Mouse (Mus musculus): ENCODE results near the gene Zfp652. TPM values are rescaled to one million over a fixed set of nuclear protein-coding genes. Genes with fewer than 3 reads are reported as not detected.

The Zfp652 gene
- total and polyA plus RNA-seq, 3 experiments, result 3.0 to 9.8 (median 6.2) TPM

GRCm38 (mm10) chr11:95805527-95805926 lies 93.1 kb downstream of the Zfp652 start (continued):
- TF ChIP-seq ELF1 (IDR thresholded peaks at IDR 0.05; ENCODE audit: low read depth, low read length) (no peak), MAX (IDR thresholded peaks at IDR 0.05; ENCODE audit: low read length) (no peak), EP300 (IDR thresholded peaks at IDR 0.05; ENCODE audit: low read length) (no peak), USF1 (IDR thresholded peaks at IDR 0.05; ENCODE audit: low read depth, low read length) (no peak)

GRCm38 (mm10) chr11:95807884-95808283 lies 95.4 kb downstream of the Zfp652 start:
- no peaks in the 10 kb centered on the region for H3K36me3 ChIP-seq (replicated peaks in 1 of 2; ENCODE audit: control insufficient read depth in 1 of 2, insufficient read depth in 1 of 2, low read length in 1 of 2)
- H3K27ac ChIP-seq (ENCODE audit: insufficient read depth, low read depth), result no peak overlapping the region
- no peaks in the 10 kb centered on the region for H3K79me2 ChIP-seq (replicated peaks; ENCODE audit: control insufficient read depth, extremely low read depth, insufficient read depth, poor library complexity, severe bottlenecking)
- peaks cover 18% of the 10 kb centered on the region for H3K9me3 ChIP-seq (replicated peaks; ENCODE audit: low read length)
- no peak overlapping the region for H3K9ac ChIP-seq (ENCODE audit: insufficient read depth, low read depth)
- TF ChIP-seq MEF2A (IDR thresholded peaks at IDR 0.05; ENCODE audit: borderline replicate concordance, low read depth, low read length) (no peak), SIN3A (IDR thresholded peaks at IDR 0.05; ENCODE audit: low read length) (no peak), JUN (IDR thresholded peaks at IDR 0.05; ENCODE audit: insufficient read depth, low read depth, low read length) (no peak), GABPA (IDR thresholded peaks at IDR 0.05; ENCODE audit: insufficient replicate concordance, low read depth, low read length) (no peak), HCFC1 (IDR thresholded peaks at IDR 0.05; ENCODE audit: low read depth, low read length) (no peak), KAT2A (IDR thresholded peaks at IDR 0.05; ENCODE audit: insufficient replicate concordance, low read length) (no peak), ZMIZ1 (IDR thresholded peaks at IDR 0.05; ENCODE audit: low read depth, low read length) (no peak), MAZ (IDR thresholded peaks at IDR 0.05; ENCODE audit: low read depth, low read length) (no peak), PAX5 (IDR thresholded peaks at IDR 0.05; ENCODE audit: low read length) (no peak)
- no peak for DNase-seq (ENCODE audit: extremely low read depth)
- H3K4me3 ChIP-seq (replicated peaks in 1 of 3; ENCODE audit: low read depth in 2 of 3, low read length in 2 of 3, poor library complexity in 1 of 3), result no peak overlapping the region
- dilution Hi-C loops (cut with MboI; ENCODE audit: extremely low pct_ligation_motif_present, extremely low pct_unique_long_range_greater_than_20kb, low sequenced_read_pairs) (no loop called here), in situ Hi-C loops (cut with MboI; ENCODE audit: low pct_ligation_motif_present, low pct_unique_long_range_greater_than_20kb, low sequenced_read_pairs) (no loop called here)
- H3K4me2 ChIP-seq (ENCODE audit: insufficient read depth, low read depth, poor library complexity, severe bottlenecking), result no peak overlapping the region
- peaks cover 8 to 19% of the 10 kb centered on the region in 2 experiments for H3K4me1 ChIP-seq (ENCODE audit: control insufficient read depth in 1 of 2, insufficient read depth in 2 of 2)
- H3K27me3 ChIP-seq (replicated peaks), result peaks cover 2% of the 10 kb centered on the region

- Histone ChIP-seq H3K9me3 (replicated peaks; ENCODE audit: low read length) (peaks cover 18% of the 10 kb centered on the region), H3K27ac (ENCODE audit: insufficient read depth, low read depth) (no peak overlapping the region)
Observed at GRCm38 (mm10) chr11:95808448-95809011, 96.1 kb downstream of the Zfp652 start.

More at GRCm38 (mm10) chr11:95808448-95809011, 96.1 kb downstream of the Zfp652 start:
- Histone ChIP-seq H3K4me1 (ENCODE audit: control insufficient read depth in 1 of 2, insufficient read depth in 2 of 2) (peaks cover 8 to 19% of the 10 kb centered on the region in 2 experiments), H3K36me3 (replicated peaks in 1 of 2; ENCODE audit: control insufficient read depth in 1 of 2, insufficient read depth in 1 of 2, low read length in 1 of 2) (no peaks in the 10 kb centered on the region), H3K79me2 (replicated peaks; ENCODE audit: control insufficient read depth, extremely low read depth, insufficient read depth, poor library complexity, severe bottlenecking) (no peaks in the 10 kb centered on the region), H3K9ac (ENCODE audit: insufficient read depth, low read depth) (no peak overlapping the region), H3K4me2 (ENCODE audit: insufficient read depth, low read depth, poor library complexity, severe bottlenecking) (no peak overlapping the region), H3K4me3 (replicated peaks in 1 of 3; ENCODE audit: low read depth in 2 of 3, low read length in 2 of 3, poor library complexity in 1 of 3) (no peak overlapping the region), H3K27me3 (replicated peaks) (no peaks in the 10 kb centered on the region)
- dilution Hi-C loops (cut with MboI; ENCODE audit: extremely low pct_ligation_motif_present, extremely low pct_unique_long_range_greater_than_20kb, low sequenced_read_pairs) (no loop called here), in situ Hi-C loops (cut with MboI; ENCODE audit: low pct_ligation_motif_present, low pct_unique_long_range_greater_than_20kb, low sequenced_read_pairs) (no loop called here)
- TF ChIP-seq ZMIZ1 (IDR thresholded peaks at IDR 0.05; ENCODE audit: low read depth, low read length), result no peak
- no peak for TF ChIP-seq CTCF (conservative IDR thresholded peaks at IDR 0.05 in 1 of 2, IDR thresholded peaks at IDR 0.05 in 1 of 2; ENCODE audit: low read depth in 2 of 2, low read length in 2 of 2)
- no peak for TF ChIP-seq POLR2AphosphoS2 (IDR thresholded peaks at IDR 0.05; ENCODE audit: low read depth, low read length)
- TF ChIP-seq MAX (IDR thresholded peaks at IDR 0.05; ENCODE audit: low read length), result no peak
- TF ChIP-seq MEF2A (IDR thresholded peaks at IDR 0.05; ENCODE audit: borderline replicate concordance, low read depth, low read length), result no peak
- DNase-seq (ENCODE audit: extremely low read depth), result no peak

Data from CH12.LX (cell line).